Mouse (Mus musculus) hindbrain, postnatal 0 days (tissue): ENCODE data around the gene Itga8. TPM values are rescaled to one million over a fixed set of nuclear protein-coding genes. Genes with fewer than 3 reads are reported as not detected.

ENCODE experiments used
- ATAC-seq: fragments of 200-750 bp; cut with Nextera tagmentation; 2 replicates; pipeline ENCODE4 v1.8.0; 2017; ENCODE audit warnings: mild to moderate bottlenecking, moderate TSS enrichment, moderate library complexity
- DNase-seq: peaks from one replicate; pipeline ENCODE4 v3.0.0-alpha.2; 2015; ENCODE audit warnings: low spot score
- H3K27ac ChIP-seq: fragments of 300-500 bp; sonication (generic); 2 replicates; pipeline ENCODE4 v1.5.1; 2014; ENCODE audit warnings: mild to moderate bottlenecking
- H3K27me3 ChIP-seq: fragments of 300-500 bp; sonication (generic); 2 replicates; pipeline ENCODE4 v1.6.1; 2014; ENCODE audit warnings: low read length, mixed read lengths; ENCODE audit not compliant: insufficient read depth
- H3K36me3 ChIP-seq: fragments of 300-500 bp; sonication (generic); 2 replicates; pipeline ENCODE4 v1.6.1; 2014; ENCODE audit warnings: low read length, mixed read lengths; ENCODE audit not compliant: insufficient read depth
- H3K4me1 ChIP-seq: fragments of 300-500 bp; sonication (generic); 2 replicates; pipeline ENCODE4 v1.6.1; 2014; ENCODE audit warnings: antibody characterized with exemption, low read length, mixed read lengths; ENCODE audit not compliant: insufficient read depth
- H3K4me2 ChIP-seq: fragments of 300-500 bp; sonication (generic); 2 replicates; pipeline ENCODE4 v1.6.1; 2014; ENCODE audit warnings: low read depth, mild to moderate bottlenecking, low read length, moderate library complexity, mixed read lengths
- H3K4me3 ChIP-seq: fragments of 300-500 bp; sonication (generic); 2 replicates; pipeline ENCODE4 v1.5.1; 2014; ENCODE audit warnings: low read length
- H3K9ac ChIP-seq: fragments of 300-500 bp; sonication (generic); replicated peaks from 2 replicates; pipeline ENCODE4 v1.6.1; 2014; ENCODE audit warnings: mild to moderate bottlenecking, low read length, moderate library complexity, mixed read lengths
- H3K9me3 ChIP-seq: fragments of 300-500 bp; sonication (generic); 2 replicates; pipeline ENCODE4 v1.6.1; 2016; ENCODE audit warnings: low read length, mixed read lengths
- CTCF ChIP-seq: IDR thresholded peaks from 2 replicates; pipeline ENCODE4 v1.5.1; 2016; ENCODE audit warnings: antibody characterized with exemption, control low read depth, low read depth
- WGBS: fragments of 180-500 bp; shearing (Covaris S2); extraction: QIAGEN DNeasy Blood & Tissue Kit; methylation state at CpG from one replicate; pipeline ENCODE4 v1.1.7; 2014; 5-methylcytosine and 5-hydroxymethylcytosine counted together
- polyA plus RNA-seq: library from polyadenylated mRNA; unstranded; fragments of >200 nt; fragmentation: Nextera tagmentation; extraction: Ambion mirVana; gene quantifications from 2 replicates; pipeline ENCODE4 v1.2.1, GENCODE M21; 2015
- total RNA-seq: library from RNA; depleted of rRNA; stranded (reverse); fragments of >200 nt; gene quantifications from 2 replicates; pipeline ENCODE4 v1.2.3, GENCODE M21; 2014; rRNA removed

Itga8 gene
- total and polyA plus RNA-seq, 2 experiments from 2014 or later: 2.9 to 3.6 TPM

DNA sequence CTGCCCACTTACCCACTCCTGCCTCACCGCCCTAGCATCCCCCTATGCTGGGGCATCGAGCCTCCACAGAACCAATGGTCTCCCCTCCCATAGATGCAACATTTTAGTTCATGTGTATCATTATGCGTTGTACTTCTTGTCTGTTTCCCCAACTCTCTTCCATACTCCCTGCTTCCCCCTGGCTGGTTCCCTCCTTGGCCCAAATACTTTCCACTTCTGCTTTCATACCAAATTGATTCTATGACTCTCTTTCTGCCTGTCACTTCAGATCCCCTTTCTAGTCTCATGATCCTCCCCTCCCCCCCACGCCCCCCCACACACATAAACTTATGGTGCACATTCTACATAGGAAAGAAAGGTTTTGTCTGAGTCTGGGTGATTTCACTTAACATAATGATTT, 217.4 kb downstream of the Itga8 start:
- H3K4me1 ChIP-seq: no peaks in the 10 kb centered on the region
- H3K9ac ChIP-seq: no peak overlapping the region
- DNase-seq: no peak
- TF ChIP-seq CTCF: no peak
- H3K4me3 ChIP-seq: no peak overlapping the region
- H3K4me2 ChIP-seq: no peak overlapping the region
- no peaks in the 10 kb centered on the region for H3K27me3 ChIP-seq
- WGBS: 77% methylated on average over 4 of the region's 4 CpGs
- H3K27ac ChIP-seq: no peak overlapping the region
- no peaks in the 10 kb centered on the region for H3K9me3 ChIP-seq
- no peak for ATAC-seq
- H3K36me3 ChIP-seq: no peaks in the 10 kb centered on the region

GRCm38 (mm10) chr2:12077266-12077891, 224.3 kb downstream of the Itga8 start:
- H3K36me3 ChIP-seq: no peaks in the 10 kb centered on the region
- no peaks in the 10 kb centered on the region for H3K4me1 ChIP-seq
- no peak for TF ChIP-seq CTCF
- H3K27me3 ChIP-seq: no peaks in the 10 kb centered on the region
- no peak overlapping the region for H3K4me2 ChIP-seq
- no peak for DNase-seq
- H3K4me3 ChIP-seq: no peak overlapping the region
- H3K9me3 ChIP-seq: no peaks in the 10 kb centered on the region
- H3K27ac ChIP-seq: no peak overlapping the region
- 83% methylated on average over 2 of the region's 2 CpGs for WGBS
- H3K9ac ChIP-seq: no peak overlapping the region
- ATAC-seq: no peak

DNA sequence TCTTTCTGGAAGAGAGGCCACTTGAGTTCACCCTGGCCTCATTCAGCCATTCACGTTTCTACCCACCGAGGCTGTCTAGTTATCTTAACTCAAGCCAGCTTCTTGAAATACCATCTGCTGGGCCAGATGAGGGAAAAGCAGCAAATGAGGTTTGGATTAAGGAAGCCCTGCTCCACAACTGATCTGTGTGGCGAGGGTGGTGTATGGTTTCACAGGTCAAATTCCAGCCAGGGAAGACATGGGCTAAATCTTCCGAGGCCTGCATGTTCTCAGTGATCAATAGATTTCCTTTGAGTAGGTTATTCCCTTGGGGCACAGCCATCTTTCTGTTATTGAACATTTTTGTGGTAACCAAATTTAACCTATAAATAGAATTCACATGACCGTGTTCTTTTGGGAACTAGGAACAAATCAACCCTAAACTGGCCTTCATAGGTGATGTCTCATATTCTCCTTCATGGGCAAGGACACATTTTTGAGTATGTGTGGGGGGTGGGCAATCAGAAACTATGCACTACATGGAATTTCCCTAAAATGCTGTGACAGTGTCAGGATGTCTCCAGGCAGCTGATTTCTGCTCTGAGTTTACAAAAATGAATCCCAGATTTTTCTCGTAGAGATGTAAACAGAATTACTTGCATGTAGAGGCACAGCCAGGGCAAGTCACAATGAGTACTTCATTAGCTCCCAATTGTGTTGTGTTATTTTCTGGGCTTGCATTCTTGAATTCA, 235.9 kb downstream of the Itga8 start:
- no peak for TF ChIP-seq CTCF
- no peak overlapping the region for H3K9ac ChIP-seq
- H3K4me2 ChIP-seq: no peak overlapping the region
- H3K36me3 ChIP-seq: no peaks in the 10 kb centered on the region
- no peaks in the 10 kb centered on the region for H3K27me3 ChIP-seq
- no peak overlapping the region for H3K27ac ChIP-seq
- no peak overlapping the region for H3K4me3 ChIP-seq
- no peaks in the 10 kb centered on the region for H3K4me1 ChIP-seq
- H3K9me3 ChIP-seq: no peaks in the 10 kb centered on the region
- no peak for DNase-seq
- no peak for ATAC-seq
- WGBS: 72% methylated on average over 6 of the region's 6 CpGs

- H3K27me3 ChIP-seq: no peaks in the 10 kb centered on the region
- no peaks in the 10 kb centered on the region for H3K9me3 ChIP-seq
- ATAC-seq (no peak), DNase-seq (no peak)
- WGBS: 65% methylated on average over 5 of the region's 5 CpGs
- H3K9ac ChIP-seq: no peak overlapping the region
- no peak for TF ChIP-seq CTCF
- H3K27ac ChIP-seq: no peak overlapping the region
- H3K4me1 ChIP-seq: no peaks in the 10 kb centered on the region
- no peak overlapping the region for H3K4me2 ChIP-seq
- no peak overlapping the region for H3K4me3 ChIP-seq
- H3K36me3 ChIP-seq: no peaks in the 10 kb centered on the region
These were observed 241.5 kb downstream of the Itga8 start for GRCm38 (mm10) chr2:12060034-12060723.

Other genes starting within 250 kb of the Itga8 start
- gene Mindy3, start 117.5 kb upstream of the Itga8 start, total RNA-seq: 51.3 and 73.3 TPM in 2 replicates
- gene Mindy3, start 117.5 kb upstream of the Itga8 start, polyA plus RNA-seq: 48.2 and 50.9 TPM in 2 replicates